8 mouse cellular contexts compared by ENCODE assay signal in genomic region chr7:71411293-71412011, GRCm38 (mm10).
A peak's percentile ranks its signal among the peaks of the same experiment; 100 is the strongest.
DNase-seq lines count a peak whose midpoint lies in the region; ATAC-seq lines count a peak whose summit lies in the region.

No protein-coding gene starts in this region.

- peaks cover 4% of the 10 kb centered on the region; the same call in 1 of the 2 replicates for H3K4me1 ChIP-seq in forebrain, embryonic 11.5 days (replicated peaks; ENCODE audit: control insufficient read depth, insufficient read depth, low read length)
- peaks cover 6% of the 10 kb centered on the region for H3K4me1 ChIP-seq in limb, embryonic 12.5 days (replicated peaks)
- peaks cover 7% of the 10 kb centered on the region; the same call in 1 of the 2 replicates for H3K4me1 ChIP-seq in midbrain, embryonic 12.5 days

- peak overlapping the region; percentile 63 for H3K4me2 ChIP-seq in forebrain, embryonic 11.5 days (ENCODE audit: low read depth, low read length, severe bottlenecking)
- H3K4me2 ChIP-seq in limb, embryonic 12.5 days: peak overlapping the region; percentile 62
- H3K4me2 ChIP-seq in midbrain, embryonic 12.5 days (replicated peaks): peak overlapping the region; percentile 54

- H3K4me3 ChIP-seq in forebrain, embryonic 11.5 days (ENCODE audit: low read depth, low read length): peak overlapping the region; percentile 20
- H3K4me3 ChIP-seq in limb, embryonic 12.5 days (replicated peaks): peak overlapping the region; percentile 38
- peak overlapping the region; percentile 31 for H3K4me3 ChIP-seq in midbrain, embryonic 12.5 days

- peak overlapping the region; percentile 43; the same call in 1 of the 2 replicates for H3K9ac ChIP-seq in forebrain, embryonic 11.5 days (ENCODE audit: low read length)
- no peak overlapping the region for H3K9ac ChIP-seq in limb, embryonic 12.5 days (replicated peaks)
- H3K9ac ChIP-seq in midbrain, embryonic 12.5 days (replicated peaks): peak overlapping the region; percentile 41; the same call in 1 of the 2 replicates

- peak; percentile 20 to 77 for DNase-seq in adrenal gland, adult (ENCODE audit: inconsistent age in 2 of 2, low spot score in 1 of 2)
- no peak for DNase-seq in adrenal gland, postnatal 4 days (ENCODE audit: low spot score in 2 of 2)
- DNase-seq in forebrain, embryonic 11.5 days (ENCODE audit: low spot score): peak; percentile 76
- DNase-seq in cerebellum, adult 18-20 months: no peak
- no peak for DNase-seq in spleen, postnatal 14 days (ENCODE audit: low spot score in 2 of 2)

- peaks cover 3% of the 10 kb centered on the region; the same call in 1 of the 2 replicates for H3K27me3 ChIP-seq in forebrain, embryonic 11.5 days (ENCODE audit: control insufficient read depth, insufficient read depth, low read length)
- peaks cover 16% of the 10 kb centered on the region for H3K27me3 ChIP-seq in limb, embryonic 12.5 days
- H3K27me3 ChIP-seq in midbrain, embryonic 12.5 days: peaks cover 40% of the 10 kb centered on the region

- WGBS in forebrain, embryonic 11.5 days: 4% methylated on average over 14 of the region's 14 CpGs
- 10% methylated on average over 14 of the region's 14 CpGs for WGBS in limb, embryonic 12.5 days
- WGBS in midbrain, embryonic 12.5 days: under 1% methylated on average over 14 of the region's 14 CpGs

- H3K9me3 ChIP-seq in forebrain, embryonic 11.5 days (ENCODE audit: control insufficient read depth, low read length): no peaks in the 10 kb centered on the region
- H3K9me3 ChIP-seq in limb, embryonic 12.5 days: no peaks in the 10 kb centered on the region
- H3K9me3 ChIP-seq in midbrain, embryonic 12.5 days: no peaks in the 10 kb centered on the region

- no peaks in the 10 kb centered on the region for H3K36me3 ChIP-seq in forebrain, embryonic 11.5 days (ENCODE audit: control insufficient read depth, insufficient read depth, low read length)
- no peaks in the 10 kb centered on the region for H3K36me3 ChIP-seq in limb, embryonic 12.5 days
- H3K36me3 ChIP-seq in midbrain, embryonic 12.5 days: no peaks in the 10 kb centered on the region

- peak; percentile 81 for ATAC-seq in forebrain, embryonic 11.5 days (replicated peaks; ENCODE audit: low FRiP score)
- peak; percentile 10 to 43; a peak in 2 of 4 replicates for ATAC-seq in hematopoietic stem cell, adult 5-6 weeks (replicated peaks in 1 of 2; ENCODE audit: insufficient read depth in 1 of 2, low FRiP score in 2 of 2, low TSS enrichment in 1 of 2, low read depth in 1 of 2, poor library complexity in 2 of 2, severe bottlenecking in 2 of 2)
- peak; percentile 80 for ATAC-seq in limb, embryonic 12.5 days (ENCODE audit: insufficient number of reproducible peaks, insufficient read depth, low FRiP score, low TSS enrichment, low read depth)
- ATAC-seq in midbrain, embryonic 12.5 days (ENCODE audit: low FRiP score, low read depth): peak; percentile 80

- peak overlapping the region; percentile 64 for H3K27ac ChIP-seq in forebrain, embryonic 11.5 days (ENCODE audit: low read depth, low read length)
- peak overlapping the region; percentile 19; the same call in 1 of the 2 replicates for H3K27ac ChIP-seq in limb, embryonic 12.5 days
- H3K27ac ChIP-seq in midbrain, embryonic 12.5 days (replicated peaks): peak overlapping the region; percentile 72

Comparison
In these comparisons a context has a peak if more than half of its experiments do, and no peak if none do; other contexts are left out.
1. DNase-seq: peak in adrenal gland, adult (2 of 2) and forebrain, embryonic 11.5 days (single experiment); none in adrenal gland, postnatal 4 days (0 of 2), cerebellum, adult 18-20 months (0 of 2) and spleen, postnatal 14 days (0 of 2).
2. ATAC-seq: peak in every context shown above with its lines; median percentile 81 in forebrain, embryonic 11.5 days; 80 in limb, embryonic 12.5 days; 80 in midbrain, embryonic 12.5 days; 26 in hematopoietic stem cell, adult 5-6 weeks.
3. H3K27ac ChIP-seq: peak in every context shown above with its lines; median percentile 72 in midbrain, embryonic 12.5 days; 64 in forebrain, embryonic 11.5 days; 19 in limb, embryonic 12.5 days.
4. Peak in every context shown above with its lines, with median percentiles within 50 percentile points of each other: H3K4me2 ChIP-seq and H3K4me3 ChIP-seq.